Mouse (Mus musculus) midbrain, embryonic 13.5 days (tissue): ENCODE measurements around the gene Slc4a2. TPM values are rescaled to one million over a fixed set of nuclear protein-coding genes. Genes with fewer than 3 reads are reported as not detected.
A peak's percentile ranks its signal among the peaks of the same experiment; 100 is the strongest.

Source experiments
- ATAC-seq: fragments of 200-750 bp; cut with Nextera tagmentation; 2 replicates; pipeline ENCODE4 v1.8.0; 2017; ENCODE audit warnings: mild to moderate bottlenecking, moderate TSS enrichment, moderate library complexity
- H3K27ac ChIP-seq: fragments of 300-500 bp; sonication (generic); 2 replicates; pipeline ENCODE4 v1.5.1; 2015; ENCODE audit warnings: inconsistent platforms, mild to moderate bottlenecking, moderate library complexity
- H3K27me3 ChIP-seq: fragments of 300-500 bp; sonication (generic); 2 replicates; pipeline ENCODE4 v1.6.1; 2015; ENCODE audit warnings: mild to moderate bottlenecking, inconsistent platforms
- H3K36me3 ChIP-seq: fragments of 300-500 bp; sonication (generic); 2 replicates; pipeline ENCODE4 v1.6.1; 2015; ENCODE audit warnings: mild to moderate bottlenecking, inconsistent platforms
- H3K4me1 ChIP-seq: fragments of 300-500 bp; sonication (generic); replicated peaks from 2 replicates; pipeline ENCODE4 v1.6.1; 2015; ENCODE audit warnings: inconsistent platforms
- H3K4me2 ChIP-seq: fragments of 300-500 bp; sonication (generic); replicated peaks from 2 replicates; pipeline ENCODE4 v1.6.1; 2015; ENCODE audit warnings: moderate library complexity, mild to moderate bottlenecking, inconsistent platforms
- H3K4me3 ChIP-seq: fragments of 300-500 bp; sonication (generic); replicated peaks from 2 replicates; pipeline ENCODE4 v1.5.1; 2015; ENCODE audit warnings: mild to moderate bottlenecking, inconsistent platforms
- H3K9ac ChIP-seq: fragments of 300-500 bp; sonication (generic); replicated peaks from 2 replicates; pipeline ENCODE4 v1.6.1; 2015; ENCODE audit warnings: mild to moderate bottlenecking, inconsistent platforms
- H3K9me3 ChIP-seq: fragments of 300-500 bp; sonication (generic); 2 replicates; pipeline ENCODE4 v1.6.1; 2016; ENCODE audit warnings: mild to moderate bottlenecking, inconsistent platforms
- WGBS: fragments of 180-500 bp; shearing (Covaris S2); methylation state at CpG from one replicate; pipeline ENCODE4 v1.1.7; 2015; 5-methylcytosine and 5-hydroxymethylcytosine counted together
- polyA plus RNA-seq: library from polyadenylated mRNA; unstranded; fragments of >200 nt; fragmentation: Nextera tagmentation; extraction: Ambion mirVana; gene quantifications from 2 replicates; pipeline ENCODE4 v1.2.1, GENCODE M21; 2015

The Slc4a2 gene
- polyA plus RNA-seq, 1 experiment from 2014 or later, result 25.4 TPM

GRCm38 (mm10) chr5:24452691-24453233 is 29.1 kb downstream of the Slc4a2 start:
- H3K4me1 ChIP-seq, result peaks cover 53% of the 10 kb centered on the region

DNA sequence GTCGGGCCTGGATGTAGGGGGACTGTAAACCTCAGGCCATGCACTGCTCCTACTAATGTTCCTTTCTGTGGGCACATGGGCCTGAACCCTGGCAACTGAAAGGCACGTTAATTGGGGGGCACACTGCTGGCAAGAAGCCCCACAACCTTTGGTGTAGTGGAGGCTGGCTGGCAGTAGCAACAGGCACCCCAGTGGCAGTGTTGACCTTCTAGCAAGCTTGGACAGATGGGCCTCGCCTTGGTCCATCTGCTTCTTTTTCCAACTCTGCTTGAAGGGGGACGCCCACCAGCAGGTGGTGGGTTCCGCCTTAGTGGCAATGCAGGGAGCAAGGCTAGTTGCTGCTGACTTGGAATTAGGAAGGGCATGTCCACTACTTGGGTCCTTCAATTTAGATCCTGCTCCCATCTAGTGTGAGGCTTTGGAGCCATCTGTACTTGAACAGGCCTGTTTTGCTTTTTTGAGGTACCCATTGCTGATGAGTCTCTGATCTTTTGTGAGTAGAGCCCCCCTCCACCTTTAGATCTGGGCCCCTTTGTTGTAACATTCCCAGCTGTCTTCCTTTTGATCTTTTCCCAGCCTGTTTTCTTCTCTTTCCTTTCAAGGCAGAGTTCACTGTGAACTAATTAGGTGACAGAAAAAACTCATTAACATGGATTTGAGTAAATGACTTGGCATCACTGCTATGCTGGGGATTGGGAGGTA is 29.8 kb downstream of the Slc4a2 start:
- peak overlapping the region; percentile 95 for H3K27ac ChIP-seq

More at GRCm38 (mm10) chr5:24452691-24453233, 29.1 kb downstream of the Slc4a2 start:
- Histone ChIP-seq H3K36me3 (peaks cover 9% of the 10 kb centered on the region), H3K27me3 (peaks cover 10% of the 10 kb centered on the region; the same call in 1 of the 2 replicates), H3K4me3 (peak overlapping the region; percentile 92), H3K4me2 (peak overlapping the region; percentile 100), H3K9me3 (no peaks in the 10 kb centered on the region), H3K27ac (peak overlapping the region; percentile 95), H3K9ac (peak overlapping the region; percentile 97)
- WGBS, result under 1% methylated on average over 29 of the region's 29 CpGs
- peak; percentile 38 for ATAC-seq

GRCm38 (mm10) chr5:24453985-24454303 is 30.3 kb downstream of the Slc4a2 start:
- 20% methylated on average over 2 of the region's 2 CpGs for WGBS
- H3K36me3 ChIP-seq, result peaks cover 20% of the 10 kb centered on the region
- H3K9ac ChIP-seq, result peak overlapping the region; percentile 97
- peaks cover 49% of the 10 kb centered on the region for H3K4me1 ChIP-seq
- H3K9me3 ChIP-seq, result no peaks in the 10 kb centered on the region
- H3K4me3 ChIP-seq, result peak overlapping the region; percentile 92
- ATAC-seq, result no peak
- H3K27me3 ChIP-seq, result peaks cover 4% of the 10 kb centered on the region; the same call in 1 of the 2 replicates
- peak overlapping the region; percentile 100 for H3K4me2 ChIP-seq
- H3K27ac ChIP-seq, result peak overlapping the region; percentile 95; the same call in 1 of the 2 replicates

More for the DNA sequence above, 29.8 kb downstream of the Slc4a2 start:
- no peaks in the 10 kb centered on the region for H3K9me3 ChIP-seq
- peaks cover 16% of the 10 kb centered on the region for H3K36me3 ChIP-seq
- H3K9ac ChIP-seq, result peak overlapping the region; percentile 97
- WGBS, result 2% methylated on average over 5 of the region's 5 CpGs
- H3K4me3 ChIP-seq, result peak overlapping the region; percentile 92
- peaks cover 9% of the 10 kb centered on the region; the same call in 1 of the 2 replicates for H3K27me3 ChIP-seq
- H3K4me2 ChIP-seq, result peak overlapping the region; percentile 100
- peaks cover 49% of the 10 kb centered on the region for H3K4me1 ChIP-seq
- peak; percentile 7; the same call in 1 of the 2 replicates for ATAC-seq

- H3K36me3 ChIP-seq, result peaks cover 24% of the 10 kb centered on the region
- WGBS, result 68% methylated on average over 3 of the region's 3 CpGs
- no peaks in the 10 kb centered on the region for H3K27me3 ChIP-seq
- H3K9ac ChIP-seq, result peak overlapping the region; percentile 97
- no peaks in the 10 kb centered on the region for H3K9me3 ChIP-seq
- H3K4me2 ChIP-seq, result peak overlapping the region; percentile 100
- H3K27ac ChIP-seq, result peak overlapping the region; percentile 53; the same call in 1 of the 2 replicates
- H3K4me3 ChIP-seq, result peak overlapping the region; percentile 92
- ATAC-seq, result no peak
- H3K4me1 ChIP-seq, result peaks cover 49% of the 10 kb centered on the region
Measured at GRCm38 (mm10) chr5:24455076-24455475, 31.4 kb downstream of the Slc4a2 start.

DNA sequence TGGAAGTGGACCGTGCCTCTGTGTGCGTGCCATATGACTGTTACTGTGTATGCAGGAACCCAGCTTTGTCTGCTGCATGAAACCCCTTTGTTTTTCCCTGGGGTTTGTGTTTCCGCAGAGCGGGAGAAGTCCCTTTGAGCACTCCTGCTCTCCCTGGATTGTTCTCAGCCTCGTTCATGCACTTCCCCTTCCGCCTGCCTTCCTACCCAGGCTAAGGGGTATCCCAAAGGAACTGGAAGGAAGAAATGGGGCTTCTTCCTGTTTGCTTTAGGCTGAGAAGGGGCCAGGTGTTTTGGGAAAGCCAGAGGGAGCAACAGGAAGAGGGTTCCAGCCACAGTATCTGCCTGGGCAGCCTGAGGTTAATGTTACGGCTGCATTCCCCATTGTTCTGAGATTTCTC is 32.0 kb downstream of the Slc4a2 start:
- no peaks in the 10 kb centered on the region for H3K27me3 ChIP-seq
- H3K4me3 ChIP-seq, result peak overlapping the region; percentile 92
- H3K9ac ChIP-seq, result peak overlapping the region; percentile 97
- peak overlapping the region; percentile 53; the same call in 1 of the 2 replicates for H3K27ac ChIP-seq
- H3K4me1 ChIP-seq, result peaks cover 49% of the 10 kb centered on the region
- WGBS, result 57% methylated on average over 7 of the region's 7 CpGs
- peak overlapping the region; percentile 100 for H3K4me2 ChIP-seq
- H3K9me3 ChIP-seq, result no peaks in the 10 kb centered on the region
- no peak for ATAC-seq
- H3K36me3 ChIP-seq, result peaks cover 27% of the 10 kb centered on the region

DNA sequence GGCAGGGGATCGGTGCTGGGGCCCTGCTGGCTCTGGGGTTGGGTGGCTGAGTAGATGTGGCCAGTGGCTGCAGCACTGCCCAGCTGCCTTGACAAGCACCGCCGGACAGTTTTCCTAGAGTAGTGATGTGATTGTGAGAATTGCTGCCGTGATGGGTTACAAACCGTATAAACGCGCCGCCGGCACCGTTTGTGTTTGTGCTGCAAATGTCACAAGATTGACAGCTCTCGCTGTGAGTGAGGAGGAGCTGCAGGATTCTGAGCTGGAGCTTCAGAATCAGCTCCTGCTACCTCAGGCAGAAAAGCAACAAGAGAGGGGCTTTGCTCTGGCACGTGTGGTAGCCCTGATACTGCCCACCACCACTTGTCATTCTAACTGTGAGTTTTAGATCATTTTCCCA is 43.1 kb downstream of the Slc4a2 start:
- peak overlapping the region; percentile 55 for H3K27ac ChIP-seq
- H3K4me1 ChIP-seq, result peaks cover 41% of the 10 kb centered on the region
- H3K9me3 ChIP-seq, result no peaks in the 10 kb centered on the region
- ATAC-seq, result no peak
- H3K36me3 ChIP-seq, result peaks cover under 1% of the 10 kb centered on the region; the same call in 1 of the 2 replicates
- 42% methylated on average over 12 of the region's 12 CpGs for WGBS
- H3K9ac ChIP-seq, result peak overlapping the region; percentile 45
- H3K4me3 ChIP-seq, result no peak overlapping the region
- H3K27me3 ChIP-seq, result peaks cover 7% of the 10 kb centered on the region
- peak overlapping the region; percentile 18 for H3K4me2 ChIP-seq

DNA sequence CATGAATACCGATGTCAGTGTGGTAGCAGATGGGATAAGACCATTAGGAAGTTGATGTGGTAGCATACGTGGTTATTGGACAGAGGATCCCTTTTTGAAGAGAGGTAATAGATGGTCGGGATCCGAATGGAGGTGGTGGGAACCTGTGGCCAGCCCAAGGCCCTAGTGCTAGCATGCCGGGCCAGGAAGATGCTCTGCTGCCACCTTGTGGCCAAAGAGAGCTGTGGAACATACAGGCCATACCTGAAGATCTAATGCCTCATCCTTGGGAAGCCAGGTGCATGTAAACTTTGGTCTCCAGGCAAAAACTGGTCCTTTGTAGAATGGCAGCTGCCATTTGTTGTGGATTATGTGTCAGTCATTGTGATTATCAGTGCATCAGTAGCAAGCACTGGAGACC is 47.0 kb downstream of the Slc4a2 start:
- Histone ChIP-seq H3K9ac (no peak overlapping the region), H3K4me3 (no peak overlapping the region), H3K4me1 (peaks cover 60% of the 10 kb centered on the region), H3K4me2 (no peak overlapping the region), H3K27ac (no peak overlapping the region), H3K36me3 (no peaks in the 10 kb centered on the region; the same call in 1 of the 2 replicates), H3K27me3 (peaks cover 43% of the 10 kb centered on the region), H3K9me3 (no peaks in the 10 kb centered on the region)
- WGBS, result 5% methylated on average over 5 of the region's 5 CpGs
- peak; percentile 62 for ATAC-seq

- ATAC-seq, result no peak
- H3K36me3 ChIP-seq, result peaks cover 17% of the 10 kb centered on the region
- H3K4me2 ChIP-seq, result no peak overlapping the region
- peaks cover 46% of the 10 kb centered on the region for H3K27me3 ChIP-seq
- 20% methylated on average over 7 of the region's 7 CpGs for WGBS
- H3K9me3 ChIP-seq, result no peaks in the 10 kb centered on the region
- H3K4me3 ChIP-seq, result no peak overlapping the region
- H3K4me1 ChIP-seq, result peaks cover 42% of the 10 kb centered on the region
- H3K9ac ChIP-seq, result no peak overlapping the region
- no peak overlapping the region for H3K27ac ChIP-seq
Measured at GRCm38 (mm10) chr5:24472884-24473619, 49.4 kb downstream of the Slc4a2 start.

GRCm38 (mm10) chr5:24474025-24474722 is 50.5 kb downstream of the Slc4a2 start:
- H3K27ac ChIP-seq, result no peak overlapping the region
- H3K4me3 ChIP-seq, result peak overlapping the region; percentile 39
- H3K9me3 ChIP-seq, result no peaks in the 10 kb centered on the region
- H3K36me3 ChIP-seq, result peaks cover 28% of the 10 kb centered on the region
- 3% methylated on average over 77 of the region's 77 CpGs for WGBS
- peaks cover 39% of the 10 kb centered on the region for H3K4me1 ChIP-seq
- peak overlapping the region; percentile 64 for H3K9ac ChIP-seq
- ATAC-seq, result peak; percentile 32
- peaks cover 46% of the 10 kb centered on the region for H3K27me3 ChIP-seq
- H3K4me2 ChIP-seq, result peak overlapping the region; percentile 66

GRCm38 (mm10) chr5:24474723-24475261 is 51.2 kb downstream of the Slc4a2 start:
- WGBS, result 2% methylated on average over 66 of the region's 67 CpGs
- Histone ChIP-seq H3K27ac (no peak overlapping the region), H3K9ac (peak overlapping the region; percentile 64), H3K27me3 (peaks cover 46% of the 10 kb centered on the region), H3K4me3 (peak overlapping the region; percentile 39), H3K4me2 (peak overlapping the region; percentile 66), H3K9me3 (no peaks in the 10 kb centered on the region), H3K36me3 (peaks cover 34% of the 10 kb centered on the region), H3K4me1 (peaks cover 39% of the 10 kb centered on the region)
- ATAC-seq, result peak; percentile 10

DNA sequence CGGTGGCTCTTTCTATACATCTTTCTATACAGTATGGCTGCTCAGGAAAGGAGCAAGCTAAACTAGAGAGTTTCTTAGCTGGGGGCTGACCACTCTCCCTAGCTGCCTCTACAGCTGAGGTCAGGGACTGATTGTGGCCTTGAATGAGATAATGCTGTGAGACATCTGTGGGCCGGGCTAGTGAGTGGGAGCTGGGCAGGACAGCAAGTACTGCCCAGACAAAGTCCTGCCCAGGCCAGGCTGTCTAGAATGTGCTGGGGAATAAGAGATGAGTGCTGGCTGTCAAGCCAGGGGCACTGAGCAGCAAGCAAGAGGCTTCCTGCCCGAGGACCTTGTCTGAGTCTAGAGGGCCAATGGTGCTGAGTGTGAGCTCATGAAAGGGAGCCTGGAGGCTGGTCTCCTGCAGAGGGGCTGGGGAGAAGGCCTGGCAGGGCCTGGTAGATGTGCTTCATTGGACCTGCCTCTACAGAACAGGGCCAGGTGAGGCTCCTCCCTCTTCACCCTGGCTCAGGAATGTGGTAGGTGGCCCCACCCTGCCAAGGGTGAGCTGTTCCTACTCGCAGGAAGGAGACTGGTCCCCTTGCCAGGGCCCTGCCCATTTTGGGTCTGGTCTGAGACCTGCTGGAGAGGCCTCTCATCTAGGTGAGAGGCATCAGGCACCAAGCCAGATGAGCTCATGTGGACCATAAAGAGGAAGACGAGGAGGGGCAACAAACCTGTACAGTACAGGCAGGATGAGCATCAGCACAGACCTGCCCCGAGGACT is 52.0 kb downstream of the Slc4a2 start:
- 87% methylated on average over 6 of the region's 6 CpGs for WGBS
- Histone ChIP-seq H3K9me3 (no peaks in the 10 kb centered on the region), H3K4me3 (no peak overlapping the region), H3K27me3 (peaks cover 46% of the 10 kb centered on the region), H3K4me1 (peaks cover 45% of the 10 kb centered on the region), H3K9ac (no peak overlapping the region; the same call in 1 of the 2 replicates), H3K36me3 (peaks cover 43% of the 10 kb centered on the region), H3K4me2 (no peak overlapping the region), H3K27ac (no peak overlapping the region)
- 0 out of 2 replicates have a peak, but pooled peaks have one; percentile 5 for ATAC-seq
